Mouse (Mus musculus) spleen, adult 18-20 months (tissue): ENCODE results near the gene Smurf1.

ENCODE experiments used
- DNase-seq, 2 experiments: peaks; one replicate each; pipeline ENCODE4 v3.0.0; 2022; ENCODE audit warnings: mixed read lengths in 2 of 2

Gene Smurf1

DNA sequence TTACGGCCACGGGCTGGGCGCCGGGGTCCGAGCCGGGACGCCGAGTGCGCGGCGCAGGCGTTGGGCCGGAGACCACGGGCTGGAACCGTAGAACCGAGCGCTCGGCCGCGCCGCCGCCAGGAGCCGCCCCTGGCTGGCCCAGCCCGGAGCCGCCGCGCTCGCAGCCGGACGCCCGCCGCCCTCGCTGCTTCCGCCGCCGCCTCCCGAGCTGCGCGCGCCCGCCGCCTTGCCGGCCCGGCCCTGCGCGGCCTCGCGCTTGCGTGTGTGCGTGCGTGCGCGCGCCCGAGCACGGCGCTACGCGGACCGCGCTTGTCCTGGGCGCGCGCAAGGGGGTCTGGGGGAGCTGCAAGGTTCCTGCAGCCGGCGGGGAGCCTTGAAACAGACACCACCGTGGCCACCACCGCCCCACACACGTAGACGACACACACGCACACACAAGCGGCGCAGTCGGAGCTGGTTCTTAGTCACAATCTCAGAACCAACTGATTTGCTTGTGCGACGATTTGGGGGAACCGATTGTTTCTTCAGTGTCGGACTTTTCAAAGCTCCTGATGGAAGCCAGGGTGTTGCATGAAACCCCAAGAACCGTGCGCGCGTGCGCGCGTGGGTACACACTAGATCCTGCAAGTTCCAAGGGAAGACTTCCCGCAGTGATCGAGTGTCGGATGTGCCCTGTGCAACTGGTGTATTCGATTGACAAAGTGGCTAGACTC lies at the start of gene Smurf1:
TSS of gene Smurf1 (minus strand) at position 209 of the 713 bp plus-strand sequence.
- peak; percentile 71 to 82 for DNase-seq

DNA sequence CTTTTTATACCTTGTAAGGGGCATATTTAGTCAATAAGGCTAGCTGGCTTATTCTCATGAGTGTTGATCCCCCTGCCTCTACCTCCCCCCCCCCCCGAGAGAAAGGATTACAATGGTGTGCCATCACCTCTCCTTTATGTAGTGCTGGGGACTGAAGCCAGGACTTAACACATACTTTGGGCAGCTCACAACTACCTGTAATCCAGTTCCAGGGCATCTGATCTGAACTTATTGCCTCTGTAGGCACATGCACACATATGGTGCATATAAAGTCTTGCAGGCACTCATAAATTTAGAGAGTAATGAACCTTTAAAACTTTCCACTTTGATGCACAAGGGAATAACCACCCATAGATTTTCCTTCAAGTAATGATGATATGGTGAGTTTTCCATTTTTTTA lies 48.6 kb upstream of the Smurf1 start:
- DNase-seq: no peak

DNA sequence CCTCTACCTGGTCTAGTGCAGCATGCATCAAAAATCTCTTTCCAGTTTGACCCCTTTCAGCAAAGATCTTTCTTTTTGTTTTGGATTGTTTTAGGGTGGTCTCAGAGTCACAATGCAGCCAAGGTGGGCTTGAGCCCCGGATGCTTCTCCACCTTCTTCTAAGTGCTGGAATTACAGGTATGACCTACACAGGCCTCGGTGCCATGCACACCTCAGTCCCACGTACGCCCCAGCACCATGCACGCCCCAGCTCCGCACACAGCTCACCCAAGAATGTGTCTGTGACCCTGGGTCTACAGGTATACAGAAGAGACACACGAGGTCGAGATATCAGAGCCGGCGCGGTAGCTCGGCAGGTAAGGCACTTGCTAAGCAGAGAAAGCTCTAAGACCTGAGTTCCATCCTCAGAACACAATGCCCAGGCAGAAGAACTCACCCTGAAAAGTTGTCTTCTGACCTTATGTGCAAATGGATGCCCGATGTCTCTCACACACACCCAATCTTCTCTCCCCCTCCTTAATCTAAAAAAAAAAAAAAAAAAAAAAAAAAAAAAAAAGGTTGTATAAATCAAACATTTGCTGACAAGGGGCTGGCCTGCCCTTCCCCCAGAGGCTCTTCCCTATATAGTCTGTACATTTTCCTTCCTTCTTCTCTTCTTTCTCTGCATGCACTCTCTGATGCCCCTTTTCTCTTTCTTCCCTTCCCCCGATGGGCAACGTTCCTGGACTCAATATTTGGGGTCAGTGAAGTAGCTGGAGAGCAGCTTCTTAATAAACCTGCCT lies 43.4 kb upstream of the Smurf1 start:
- DNase-seq: no peak

DNA sequence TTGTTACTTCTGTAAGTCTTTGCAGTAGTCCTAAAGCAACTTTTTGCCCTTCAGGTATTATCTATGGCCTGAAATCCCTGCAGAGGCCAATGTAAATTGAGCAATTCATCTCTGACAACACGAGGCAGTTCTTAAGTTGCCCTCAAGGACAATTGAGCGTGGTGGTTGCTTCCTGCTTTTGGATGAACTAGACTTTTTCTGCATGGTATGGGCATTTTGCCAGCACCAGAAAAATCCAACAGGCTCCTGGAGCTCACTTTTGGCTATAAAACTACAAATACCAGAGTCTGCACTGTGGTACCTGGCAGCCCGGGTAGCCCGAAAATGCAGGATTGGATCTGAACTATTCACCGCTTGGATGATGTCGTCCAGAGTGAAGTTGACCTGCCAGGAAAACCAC lies 39.9 kb upstream of the Smurf1 start:
- DNase-seq: no peak

DNA sequence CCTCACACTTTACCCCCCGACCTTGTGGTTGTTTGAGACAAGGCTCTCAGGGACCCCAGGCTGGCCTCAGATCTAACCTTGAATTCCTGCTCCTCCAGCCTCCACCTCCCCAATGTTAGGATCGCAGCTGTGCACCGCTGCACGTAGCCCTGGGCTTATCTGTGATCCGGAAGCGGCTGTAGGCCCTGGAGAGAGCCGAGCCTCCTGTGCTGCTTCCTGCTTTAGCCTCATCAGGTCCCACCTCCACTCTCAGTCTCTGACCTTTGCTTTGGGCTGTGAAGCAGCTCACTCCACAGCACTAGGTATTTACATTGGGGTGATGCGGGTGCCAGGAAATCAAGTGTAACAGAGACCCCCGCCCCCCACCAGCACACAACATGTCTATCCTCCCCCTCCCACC lies 38.8 kb upstream of the Smurf1 start:
- DNase-seq: no peak

DNA sequence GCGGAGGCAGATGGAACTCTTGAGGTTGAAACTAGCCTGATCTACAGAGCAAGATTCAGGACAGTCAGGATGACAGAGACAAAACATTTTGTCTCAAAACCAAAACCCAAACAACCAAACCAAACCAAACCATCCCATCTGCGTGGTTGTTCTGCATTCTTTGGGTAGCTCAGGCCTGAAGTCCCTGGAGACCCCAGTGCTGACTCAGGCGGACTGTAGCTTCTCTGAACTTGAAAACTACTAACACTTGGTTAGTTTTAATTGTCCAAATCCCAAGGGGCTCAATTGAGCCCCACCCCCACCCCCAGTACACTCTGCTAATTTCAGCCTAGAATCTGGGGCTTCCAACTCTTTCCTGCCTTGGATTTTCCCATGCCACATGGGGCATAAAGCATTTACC lies 37.7 kb upstream of the Smurf1 start:
- no peak for DNase-seq

DNA sequence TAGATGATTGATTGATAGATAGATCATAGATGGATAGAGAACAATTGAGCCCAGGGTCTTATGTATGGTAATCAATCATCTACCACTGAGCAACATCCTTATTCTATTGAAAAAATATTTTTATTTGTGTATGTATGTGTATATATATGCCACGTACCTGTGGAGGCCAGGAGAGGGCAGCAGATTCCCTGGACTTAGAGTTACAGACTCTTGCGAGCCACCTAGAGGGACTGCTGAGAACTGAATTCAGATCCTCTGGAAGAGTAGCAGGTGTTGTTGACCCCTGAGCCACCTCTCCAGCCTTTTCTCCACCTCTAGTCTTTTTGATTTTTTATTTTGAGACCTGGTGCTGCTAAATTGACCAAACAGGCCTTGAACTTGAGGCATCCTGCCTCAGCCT lies 32.8 kb upstream of the Smurf1 start:
- DNase-seq: no peak

DNA sequence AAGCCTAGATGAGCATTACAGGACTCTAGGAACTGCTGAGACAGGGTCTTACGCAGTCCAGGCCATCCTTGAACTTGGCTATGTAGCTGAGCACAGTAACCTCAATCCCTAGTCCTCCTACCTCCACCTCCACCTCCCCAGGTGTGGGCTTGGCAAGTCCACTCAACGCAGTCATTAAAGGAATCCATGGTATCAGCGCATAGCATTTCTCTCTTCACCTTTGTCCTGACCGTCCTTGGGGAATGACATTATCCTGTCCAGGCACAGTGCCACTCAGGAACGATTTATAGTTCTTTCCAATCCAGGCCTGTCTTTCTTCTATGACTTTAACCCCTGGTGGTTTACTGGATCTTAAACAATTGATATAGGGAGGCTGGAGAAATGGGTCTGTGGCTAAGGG lies 24.8 kb upstream of the Smurf1 start:
- no peak for DNase-seq

DNA sequence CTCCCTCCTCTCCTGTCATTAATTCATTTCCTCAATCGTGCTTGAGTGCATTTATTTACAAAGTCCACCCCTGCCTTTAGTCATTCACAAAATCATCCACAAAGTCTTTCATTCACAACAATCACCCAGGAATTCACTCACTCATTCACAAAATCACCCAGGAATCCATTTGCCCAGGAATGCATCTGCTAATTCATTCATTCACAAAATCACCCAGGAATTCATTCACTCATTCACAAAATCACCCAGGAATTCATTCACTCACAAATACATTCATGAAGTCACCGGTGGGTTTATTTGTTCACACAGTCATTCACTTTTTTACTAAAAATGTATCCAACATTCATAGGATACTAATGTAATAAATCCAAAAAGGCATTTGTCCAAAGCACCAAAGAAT lies 24.4 kb upstream of the Smurf1 start:
- DNase-seq: no peak

DNA sequence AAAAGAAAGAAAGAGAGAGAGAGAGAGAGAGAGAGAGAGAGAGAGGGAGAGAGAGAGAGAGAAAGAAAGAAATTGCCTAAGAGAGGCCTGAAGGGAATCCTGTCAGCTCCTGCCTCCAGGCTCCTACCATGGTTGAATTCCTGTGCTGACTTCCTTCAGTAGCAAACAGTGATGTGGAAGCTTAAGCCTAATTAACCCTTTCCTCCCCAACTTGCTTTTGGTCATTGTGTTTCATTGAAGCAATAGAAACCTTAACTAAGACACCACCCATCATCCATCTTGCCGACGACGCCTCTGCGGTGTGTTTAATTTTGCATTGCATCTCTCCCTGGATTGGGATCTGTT lies 23.4 kb upstream of the Smurf1 start:
- DNase-seq: no peak

DNA sequence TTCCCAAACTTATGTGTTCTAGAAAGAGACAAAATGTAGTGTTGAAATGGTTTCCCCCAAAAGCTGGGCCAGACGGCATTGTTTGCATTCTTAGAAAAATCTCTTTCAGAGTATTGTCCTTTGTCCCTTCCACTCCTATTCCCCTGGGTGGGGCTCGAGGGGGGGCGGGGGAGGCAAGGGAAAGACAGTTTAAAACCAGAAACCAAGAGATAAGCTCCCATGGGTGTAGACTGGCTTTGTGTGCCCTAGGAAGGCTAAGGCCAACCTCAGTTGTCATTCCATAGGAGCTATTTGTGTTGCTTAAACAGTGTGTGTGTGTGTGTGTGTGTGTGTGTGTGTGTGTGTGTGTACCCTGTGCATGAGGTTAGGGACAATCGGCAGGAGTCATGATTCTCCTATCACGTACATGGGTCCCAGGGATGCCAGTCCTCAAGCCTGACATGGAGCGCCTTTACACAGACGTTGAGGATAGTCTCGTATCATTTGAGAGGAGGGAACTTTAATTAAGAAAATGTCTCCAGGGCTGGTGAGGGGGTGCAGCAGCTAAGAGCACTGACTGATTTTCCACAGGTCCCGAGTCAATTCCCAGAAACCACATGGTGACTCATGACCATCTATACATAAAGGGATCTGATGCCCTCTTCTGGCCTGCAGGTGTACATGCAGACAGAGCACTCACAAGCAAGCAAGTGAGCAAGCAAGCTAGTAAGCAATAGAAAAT lies 22.9 kb upstream of the Smurf1 start:
- no peak for DNase-seq

DNA sequence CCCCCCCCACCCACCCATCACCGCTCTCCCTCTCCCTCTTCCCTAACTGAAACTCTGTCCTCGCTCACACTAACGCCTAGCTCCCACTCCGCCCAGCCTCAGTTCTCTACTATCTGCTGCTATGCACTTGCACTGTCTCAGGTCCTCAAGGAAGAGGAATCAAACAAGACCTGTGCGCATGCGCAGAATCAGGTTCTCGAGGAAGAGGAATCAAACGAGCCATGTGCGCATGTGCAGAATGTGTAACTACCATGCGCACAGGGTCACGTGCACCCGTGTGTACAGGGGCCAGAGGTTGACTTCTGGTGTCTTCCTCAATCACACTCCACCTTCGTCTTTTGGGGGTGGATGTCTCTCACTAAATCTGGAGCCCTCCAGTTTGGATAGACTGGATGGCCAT lies 21.9 kb upstream of the Smurf1 start:
- no peak for DNase-seq

DNA sequence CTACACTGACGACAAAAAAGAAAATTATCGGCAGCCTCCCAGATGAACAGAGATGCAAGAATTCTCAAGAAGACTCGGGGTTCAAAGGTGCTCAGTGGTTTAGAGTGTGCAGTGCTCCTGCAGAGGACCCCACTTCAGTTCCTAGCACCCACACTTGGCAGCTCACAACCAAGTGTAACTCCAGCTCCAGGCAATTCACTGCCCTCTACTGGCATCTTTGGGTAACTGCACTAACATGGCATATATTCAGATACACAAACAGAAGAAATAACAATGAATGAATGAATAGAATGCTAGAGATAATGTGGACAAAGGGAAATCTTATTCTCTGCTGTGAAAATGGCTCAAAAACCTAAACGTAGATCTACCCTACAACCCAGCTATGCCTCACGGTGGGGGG lies 19.2 kb upstream of the Smurf1 start:
- no peak for DNase-seq

DNA sequence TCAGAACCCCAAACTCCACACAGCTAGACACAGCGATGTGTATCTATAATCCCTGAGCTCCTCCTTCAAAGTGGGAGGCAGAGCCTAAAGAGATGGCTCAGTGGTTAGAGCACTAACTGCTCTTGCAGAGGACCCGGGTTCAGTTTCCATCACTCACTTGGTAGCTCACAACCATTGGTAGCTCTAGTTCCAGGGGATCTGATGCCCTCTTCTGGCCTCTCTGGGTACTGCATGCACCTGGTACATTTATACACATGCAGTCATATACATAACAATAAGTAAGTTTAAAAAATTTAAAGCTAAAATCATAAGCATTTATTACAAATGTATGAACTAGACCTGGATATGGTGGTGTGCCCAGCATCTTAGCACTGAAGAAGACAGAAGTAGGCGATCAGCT lies 17.6 kb upstream of the Smurf1 start:
- no peak for DNase-seq

DNA sequence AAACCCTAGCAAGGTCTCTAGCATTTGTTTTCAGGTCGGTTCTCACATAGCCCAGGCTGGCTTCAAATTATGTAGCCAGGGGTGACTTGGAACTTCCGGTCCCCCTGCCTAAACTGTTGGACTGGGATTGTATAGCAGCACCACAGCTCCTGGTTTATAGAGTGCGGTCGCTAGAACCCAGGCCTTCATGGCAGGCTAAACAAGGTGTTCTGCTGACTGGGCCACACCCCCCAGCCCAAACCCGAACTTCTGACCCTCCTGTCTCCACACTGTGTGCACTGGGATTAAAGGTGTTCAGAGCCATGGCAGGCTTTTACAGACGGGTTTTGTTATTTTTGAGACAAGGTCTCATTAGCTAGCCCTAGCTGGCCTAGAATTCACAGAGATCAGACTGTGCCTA lies 13.5 kb upstream of the Smurf1 start:
- no peak for DNase-seq

DNA sequence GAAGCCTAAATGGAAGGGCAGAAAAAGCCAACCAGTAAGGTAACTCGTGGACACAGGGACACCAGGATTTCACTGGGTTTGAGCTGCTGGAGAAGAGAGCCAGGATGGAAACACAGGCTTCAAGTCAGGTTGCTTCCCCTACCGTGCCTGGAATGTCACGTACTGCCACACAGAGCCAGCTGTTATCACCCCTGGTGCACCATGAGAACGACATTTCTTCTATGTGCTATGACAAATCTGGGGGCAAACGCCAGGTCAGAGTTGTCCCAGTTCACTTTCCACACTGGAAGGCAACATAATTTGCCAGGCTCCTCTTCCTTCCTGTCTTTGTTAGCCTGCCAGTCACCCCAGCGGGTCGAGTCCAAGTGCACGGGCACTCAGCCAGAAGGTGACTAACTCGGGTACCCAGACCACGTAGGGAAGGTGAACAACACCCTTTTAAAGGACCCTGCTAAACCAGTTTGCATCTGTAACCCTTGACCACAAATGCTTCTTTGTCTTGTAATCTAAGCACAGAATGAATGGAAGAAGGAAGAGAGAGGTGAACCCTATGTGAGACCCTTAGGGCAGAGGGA lies 13.0 kb upstream of the Smurf1 start:
- no peak for DNase-seq

DNA sequence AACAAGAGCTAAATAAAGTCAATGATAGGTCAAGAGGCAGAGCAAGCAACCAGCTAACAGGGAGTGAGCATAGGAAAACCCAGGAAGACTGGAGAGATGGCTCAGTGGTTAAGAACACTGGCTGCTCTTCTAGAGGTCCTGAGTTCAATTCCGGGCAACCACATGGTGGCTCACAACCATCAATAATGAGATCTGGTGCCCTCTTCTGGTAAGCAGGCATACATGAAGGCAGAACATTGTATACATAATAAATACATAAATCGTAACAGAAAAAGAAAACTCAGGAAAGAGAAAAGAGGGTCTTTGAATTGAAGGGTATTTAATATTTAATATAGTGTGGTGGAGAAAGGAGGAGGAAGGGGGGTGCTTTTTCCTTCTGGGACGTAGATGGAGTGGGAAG lies 5.6 kb upstream of the Smurf1 start:
- no peak for DNase-seq

DNA sequence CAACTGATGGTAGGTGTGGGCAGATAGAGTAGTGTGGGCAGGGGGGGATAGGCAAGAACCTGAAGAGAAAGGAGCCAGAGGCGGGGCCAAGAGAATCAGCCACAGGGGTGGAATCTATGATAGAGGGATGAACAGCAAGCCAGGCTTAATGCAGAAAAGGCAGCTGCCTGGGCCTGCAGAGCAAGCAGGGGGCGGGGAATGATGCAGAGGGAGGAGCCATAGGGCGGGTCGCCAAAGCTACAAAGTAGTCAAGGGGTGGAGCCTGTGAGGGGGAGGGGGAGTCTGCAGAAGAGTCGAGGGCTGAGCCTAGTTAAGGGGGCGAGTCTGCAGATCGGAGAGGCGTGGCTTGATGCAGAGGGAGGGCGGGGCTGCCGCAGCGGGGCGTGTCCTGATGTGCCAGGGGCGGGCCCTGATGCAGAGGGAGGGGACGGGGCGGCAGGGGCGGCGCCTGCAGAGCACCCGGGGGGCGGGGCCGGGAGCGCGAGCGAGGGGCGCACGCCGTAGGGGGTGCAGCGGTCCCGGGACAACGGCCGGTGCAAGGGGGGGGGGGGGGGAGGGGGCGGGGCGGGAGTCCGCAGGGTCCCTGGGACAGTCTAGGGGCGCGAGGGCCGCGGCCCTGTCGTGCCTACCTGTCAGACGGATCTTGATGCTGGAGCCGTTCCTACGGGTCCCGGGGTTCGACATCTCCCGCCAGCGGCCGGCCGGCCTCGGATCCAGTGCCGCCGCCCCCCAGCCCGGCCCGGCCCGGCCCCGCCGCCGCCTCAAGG lies 592 bp downstream of the Smurf1 start:
- DNase-seq: peak; percentile 85 to 89

DNA sequence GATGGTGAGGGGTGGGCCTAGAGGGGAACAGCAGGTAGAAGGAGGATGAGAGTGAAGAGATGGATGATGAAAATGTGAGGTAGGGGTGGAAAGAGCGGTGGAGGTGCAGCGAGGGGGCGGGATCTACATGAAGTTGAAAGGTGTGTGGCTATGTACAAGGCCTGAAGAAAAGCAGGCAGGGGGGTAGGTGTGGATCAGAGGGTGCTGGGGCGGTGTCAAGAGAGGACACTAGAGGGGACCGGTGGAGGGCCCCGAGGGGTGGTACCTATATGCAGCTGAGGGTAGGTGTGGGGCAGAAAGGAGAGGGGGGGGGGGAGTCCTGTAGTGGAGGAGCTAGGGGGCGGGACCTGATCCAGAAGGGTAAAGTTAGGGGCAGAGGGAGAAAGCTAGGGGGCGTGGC lies 1.2 kb downstream of the Smurf1 start:
- DNase-seq: peak in 1 of 2 experiments; percentile 14

DNA sequence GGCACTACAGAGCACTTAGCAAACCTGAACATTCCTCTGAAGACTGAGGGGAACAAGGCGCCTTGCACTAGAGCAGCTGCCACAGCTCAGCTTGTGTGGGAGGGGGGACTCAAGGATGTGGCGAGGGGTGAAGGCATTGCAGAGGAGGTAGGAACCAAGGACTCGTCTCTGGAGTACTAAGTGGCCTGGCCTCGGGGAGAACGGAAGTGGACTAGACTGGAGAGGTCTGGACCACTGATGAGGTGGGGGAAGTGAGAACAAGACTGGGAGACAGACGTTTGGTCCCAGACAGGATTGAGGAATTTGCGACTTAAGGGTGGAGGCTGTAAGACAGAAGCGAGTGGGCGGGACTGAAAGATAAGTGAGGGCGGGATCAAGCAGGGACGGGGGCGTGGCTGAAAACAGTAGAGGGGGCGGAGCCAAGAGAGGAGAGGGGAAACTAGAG lies 1.8 kb downstream of the Smurf1 start:
- peak; percentile 42 to 57 for DNase-seq

DNA sequence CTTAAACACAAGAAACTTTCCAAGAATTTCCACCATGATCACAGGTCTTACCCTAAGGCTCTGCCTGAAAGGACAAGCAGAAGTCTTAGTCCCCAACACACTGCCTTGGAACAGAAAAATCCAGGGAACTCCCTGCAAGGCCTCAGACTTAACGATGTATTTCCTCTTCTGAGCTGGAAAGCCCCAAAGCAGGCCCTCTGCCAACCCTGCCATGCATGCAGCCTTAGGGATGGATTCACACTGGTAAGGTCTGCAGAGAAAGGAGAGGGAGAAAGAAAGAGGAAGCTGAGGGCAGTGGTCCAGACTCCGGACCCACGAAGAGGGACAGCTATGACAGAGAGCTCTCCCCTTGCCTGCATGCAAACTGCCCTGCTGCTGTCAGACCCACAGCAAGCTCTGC lies 2.2 kb downstream of the Smurf1 start:
- peak in 1 of 2 experiments; percentile 26 for DNase-seq

DNA sequence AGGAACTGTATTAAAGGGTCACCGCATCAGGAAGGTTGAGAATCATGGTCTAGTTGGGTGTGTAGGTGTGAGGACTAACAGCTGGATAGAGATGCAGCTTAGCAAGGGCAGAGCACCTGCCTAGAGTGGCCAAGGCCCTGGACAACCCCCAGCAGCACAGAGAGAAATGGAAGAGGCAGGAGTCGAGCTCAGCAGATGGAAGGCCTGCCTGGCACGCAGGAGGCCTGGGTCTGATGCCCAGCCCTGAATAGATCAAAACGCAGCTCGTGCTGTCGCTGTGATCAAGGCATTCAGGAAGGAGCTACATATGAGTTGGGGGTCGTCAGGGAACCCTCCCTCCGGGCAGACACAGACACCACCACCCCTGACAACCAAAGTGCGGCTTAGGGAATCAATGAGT lies 7.4 kb downstream of the Smurf1 start:
- no peak for DNase-seq

DNA sequence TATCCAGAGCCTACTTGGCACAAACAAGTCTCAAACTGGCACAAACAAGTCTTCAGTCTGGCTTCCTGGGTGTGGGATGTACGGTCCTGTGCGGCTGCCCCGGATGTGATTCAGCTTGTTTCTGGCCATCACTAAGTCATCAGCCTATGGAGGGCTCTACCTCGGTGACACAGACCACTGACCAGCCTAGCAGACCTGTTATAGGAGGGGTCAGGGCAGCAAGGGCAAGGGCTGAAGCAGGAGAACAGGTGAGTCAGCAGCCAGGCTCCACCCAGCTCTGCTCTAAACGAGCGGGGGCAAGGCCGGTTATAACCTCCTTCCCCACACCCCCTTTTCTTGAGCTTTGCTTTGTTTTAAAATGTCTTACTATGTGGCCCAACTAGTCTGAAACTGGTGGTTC lies 11.2 kb downstream of the Smurf1 start:
- DNase-seq: no peak
